Mouse (Mus musculus) small intestine, adult 2 months (tissue): ENCODE measurements at regions not wholly inside any gene's neighbourhood (a gene's known extent, or its start where the extent isn't known, plus 50 kb on each side); places are given as distances from the start of the nearest gene placed in this dataset.

ENCODE experiments used
- H3K27ac ChIP-seq: fragments of 200-500 bp; 2 replicates; pipeline ENCODE4 v1.5.1; 2012; ENCODE audit warnings: low read depth, low read length, control low read depth, inconsistent platforms; ENCODE audit not compliant: insufficient read depth
- H3K27me3 ChIP-seq: fragments of 200-500 bp; 2 replicates; pipeline ENCODE4 v1.6.1; 2012; ENCODE audit warnings: mild to moderate bottlenecking, moderate library complexity, low read length, inconsistent platforms; ENCODE audit not compliant: control insufficient read depth, insufficient read depth
- H3K36me3 ChIP-seq: fragments of 200-500 bp; 2 replicates; pipeline ENCODE4 v1.6.1; 2012; ENCODE audit warnings: mild to moderate bottlenecking, low read length, control low read depth, inconsistent platforms; ENCODE audit not compliant: control insufficient read depth, insufficient read depth
- H3K4me1 ChIP-seq: fragments of 200-500 bp; 2 replicates; pipeline ENCODE4 v1.6.1; 2012; ENCODE audit warnings: low read length, inconsistent platforms, mixed read lengths; ENCODE audit not compliant: control insufficient read depth, insufficient read depth, insufficient read length
- H3K4me3 ChIP-seq: fragments of 200-500 bp; 2 replicates; pipeline ENCODE4 v1.5.1; 2012; ENCODE audit warnings: low read depth, mild to moderate bottlenecking, control low read depth, inconsistent platforms, low read length, moderate library complexity
- CTCF ChIP-seq: fragments of 200-500 bp; IDR thresholded peaks from 2 replicates; pipeline ENCODE4 v1.5.1; 2012; ENCODE audit warnings: low read depth, mild to moderate bottlenecking, control low read depth, inconsistent platforms, low read length, moderate library complexity, mixed read lengths; ENCODE audit not compliant: insufficient replicate concordance, insufficient read length; ENCODE audit errors: extremely low read depth
- POLR2A ChIP-seq: fragments of 200-500 bp; IDR thresholded peaks from 2 replicates; pipeline ENCODE4 v1.6.1; 2012; ENCODE audit warnings: low read depth, mild to moderate bottlenecking, control low read depth, inconsistent platforms, low read length, moderate library complexity
- WGBS: fragments of 180-500 bp; shearing (Covaris S2); methylation state at CpG from one replicate; pipeline ENCODE4 v1.1.7; 2018; 5-methylcytosine and 5-hydroxymethylcytosine counted together

DNA sequence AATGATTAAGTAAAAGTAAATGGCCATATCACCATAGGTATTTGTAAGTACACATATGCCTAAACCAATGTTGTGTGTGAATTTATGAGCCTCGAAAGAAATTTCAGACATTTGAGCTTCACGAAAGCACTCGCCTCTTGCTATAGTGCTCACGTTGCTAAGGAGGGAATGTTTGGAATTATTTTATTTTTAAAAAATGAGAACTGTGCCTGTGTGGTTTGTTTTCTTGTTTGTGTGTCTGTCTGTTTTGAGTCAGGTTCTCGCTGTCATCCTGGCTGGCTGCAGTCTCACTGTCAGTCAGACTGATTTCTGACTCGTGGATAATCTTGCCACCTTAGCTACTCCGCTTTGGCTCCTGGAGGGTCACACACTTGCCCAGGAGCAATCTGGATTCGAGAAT lies 180.7 kb upstream of the Arglu1 start:
- Histone ChIP-seq H3K4me1 (no peaks in the 10 kb centered on the region), H3K36me3 (no peaks in the 10 kb centered on the region), H3K27ac (no peak overlapping the region), H3K4me3 (no peak overlapping the region), H3K27me3 (no peaks in the 10 kb centered on the region)
- TF ChIP-seq POLR2A (no peak), CTCF (no peak)
- 78% methylated on average over 8 of the region's 8 CpGs for WGBS

DNA sequence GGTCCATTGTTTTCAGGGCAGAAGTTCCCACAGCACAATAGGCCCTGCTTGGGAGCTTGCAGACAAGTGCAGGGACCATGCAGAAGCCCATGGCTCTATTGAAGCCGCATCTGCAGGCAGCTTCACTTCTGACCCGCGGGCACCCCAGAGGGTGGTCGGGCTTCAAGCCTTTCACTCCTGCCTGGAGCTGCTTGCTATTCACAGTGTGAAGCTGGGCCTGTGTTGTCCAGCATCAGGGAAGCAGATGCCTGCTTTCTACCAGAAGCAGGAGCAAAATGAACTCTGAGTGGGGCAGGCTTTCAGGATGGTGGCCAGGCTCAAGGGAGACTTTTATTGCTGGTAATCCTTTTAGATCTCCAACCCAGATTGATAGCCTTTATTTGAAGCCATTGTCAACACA lies 180.2 kb upstream of the Arglu1 start:
- 52% methylated on average over 4 of the region's 4 CpGs for WGBS
- TF ChIP-seq CTCF, result no peak
- TF ChIP-seq POLR2A, result no peak
- no peak overlapping the region for H3K4me3 ChIP-seq
- no peaks in the 10 kb centered on the region for H3K27me3 ChIP-seq
- no peaks in the 10 kb centered on the region for H3K36me3 ChIP-seq
- no peaks in the 10 kb centered on the region for H3K4me1 ChIP-seq
- no peak overlapping the region for H3K27ac ChIP-seq

GRCm38 (mm10) chr8:8869338-8869737 lies 179.0 kb upstream of the Arglu1 start:
- 75% methylated on average over 6 of the region's 6 CpGs for WGBS
- TF ChIP-seq POLR2A (no peak), CTCF (no peak)
- Histone ChIP-seq H3K27me3 (no peaks in the 10 kb centered on the region), H3K27ac (no peak overlapping the region), H3K4me1 (no peaks in the 10 kb centered on the region), H3K36me3 (no peaks in the 10 kb centered on the region), H3K4me3 (no peak overlapping the region)

DNA sequence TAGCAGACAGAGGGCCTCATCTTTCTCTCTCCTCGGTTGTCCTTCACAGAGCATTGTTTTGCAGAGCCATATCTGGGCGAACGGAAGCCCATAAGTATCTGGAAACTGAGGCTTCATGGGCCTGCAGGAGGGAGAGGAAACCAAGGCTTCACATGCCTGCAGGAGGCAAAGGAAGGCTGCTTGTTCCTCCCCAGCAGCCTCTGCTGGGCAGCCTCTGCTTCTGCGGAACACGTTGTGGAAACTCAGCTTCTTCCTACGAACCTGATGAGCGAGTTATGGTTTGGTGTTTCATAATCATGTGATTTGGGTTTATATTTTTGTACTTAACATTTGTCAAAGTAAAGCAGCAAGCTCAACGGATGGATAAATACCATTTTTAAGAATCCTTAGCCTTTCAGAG lies 177.6 kb upstream of the Arglu1 start:
- Histone ChIP-seq H3K4me1 (no peaks in the 10 kb centered on the region), H3K27me3 (no peaks in the 10 kb centered on the region), H3K27ac (no peak overlapping the region), H3K36me3 (no peaks in the 10 kb centered on the region), H3K4me3 (no peak overlapping the region)
- no peak for TF ChIP-seq POLR2A
- TF ChIP-seq CTCF, result no peak
- 64% methylated on average over 8 of the region's 8 CpGs for WGBS

- WGBS, result 62% methylated on average over 9 of the region's 9 CpGs
- H3K27me3 ChIP-seq, result no peaks in the 10 kb centered on the region
- H3K4me3 ChIP-seq, result no peak overlapping the region
- no peaks in the 10 kb centered on the region for H3K36me3 ChIP-seq
- no peaks in the 10 kb centered on the region for H3K4me1 ChIP-seq
- H3K27ac ChIP-seq, result no peak overlapping the region
- TF ChIP-seq POLR2A (no peak), CTCF (no peak)
These were observed 176.9 kb upstream of the Arglu1 start for GRCm38 (mm10) chr8:8867126-8867777.

GRCm38 (mm10) chr8:8862767-8863166 lies 172.4 kb upstream of the Arglu1 start:
- no peak for TF ChIP-seq CTCF
- no peak for TF ChIP-seq POLR2A
- Histone ChIP-seq H3K4me3 (no peak overlapping the region), H3K36me3 (no peaks in the 10 kb centered on the region), H3K27ac (no peak overlapping the region), H3K4me1 (no peaks in the 10 kb centered on the region), H3K27me3 (no peaks in the 10 kb centered on the region)
- 59% methylated on average over 6 of the region's 6 CpGs for whole genome bisulfite sequencing

GRCm38 (mm10) chr8:8861331-8861940 lies 171.1 kb upstream of the Arglu1 start:
- WGBS, result 81% methylated on average over 9 of the region's 9 CpGs
- Histone ChIP-seq H3K36me3 (no peaks in the 10 kb centered on the region), H3K4me3 (no peak overlapping the region), H3K27ac (no peak overlapping the region), H3K4me1 (no peaks in the 10 kb centered on the region), H3K27me3 (no peaks in the 10 kb centered on the region)
- TF ChIP-seq CTCF (no peak), POLR2A (no peak)
